Mouse (Mus musculus): ENCODE data around the gene Olfr1312.
"Not testable (repeated sequence)": the region's sequence is repeated elsewhere in the genome, so short reads cannot be mapped to it uniquely, and the experiment has no call there.

Gene Olfr1312

DNA sequence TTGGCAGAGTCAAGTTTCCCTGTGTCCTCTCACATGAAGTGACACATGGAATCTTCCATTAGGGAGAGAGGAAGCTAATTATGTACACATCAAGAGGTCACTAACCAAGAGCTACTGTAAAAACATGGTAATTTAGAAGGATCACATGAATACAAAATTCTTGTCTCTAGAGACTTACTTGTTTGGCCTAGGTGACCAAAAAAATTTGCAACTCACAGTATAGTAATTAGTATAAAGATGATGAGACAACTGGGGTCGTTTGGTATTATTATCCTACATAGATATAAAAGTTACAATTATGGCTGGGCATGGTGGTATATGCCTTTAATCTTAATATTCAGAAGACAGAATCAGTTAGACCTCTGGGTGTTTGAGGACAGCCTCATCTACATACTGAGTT, at the start of gene Olfr1312:
TSS of gene Olfr1312 (minus strand) at position 101 of the 400 bp plus-strand sequence.
- no peak for DNase-seq (ENCODE audit: low spot score in 2 of 2)

DNA sequence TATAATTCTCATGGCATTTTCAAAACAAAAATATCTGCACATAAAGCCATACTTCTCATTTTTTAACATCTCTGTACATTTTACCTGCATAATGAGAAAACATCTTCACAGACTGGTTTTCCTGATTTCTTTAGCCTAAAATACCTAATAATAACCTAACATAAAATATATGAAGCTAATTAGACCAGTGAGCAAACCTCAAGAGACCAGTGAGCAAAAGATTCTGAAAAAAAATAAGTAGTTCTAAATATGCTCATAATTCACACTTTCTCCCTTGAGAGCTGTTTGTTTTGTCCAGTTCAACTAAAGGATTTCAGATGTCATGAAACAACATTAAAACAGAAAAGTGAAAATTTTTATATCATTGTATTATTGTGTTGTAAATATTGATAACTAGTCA, 46.6 kb upstream of the Olfr1312 start, which contains the start of gene Olfr1314:
TSS of gene Olfr1314 (minus strand) at position 101 of the 400 bp plus-strand sequence.
- no peak for DNase-seq (ENCODE audit: low spot score in 2 of 2)

DNA sequence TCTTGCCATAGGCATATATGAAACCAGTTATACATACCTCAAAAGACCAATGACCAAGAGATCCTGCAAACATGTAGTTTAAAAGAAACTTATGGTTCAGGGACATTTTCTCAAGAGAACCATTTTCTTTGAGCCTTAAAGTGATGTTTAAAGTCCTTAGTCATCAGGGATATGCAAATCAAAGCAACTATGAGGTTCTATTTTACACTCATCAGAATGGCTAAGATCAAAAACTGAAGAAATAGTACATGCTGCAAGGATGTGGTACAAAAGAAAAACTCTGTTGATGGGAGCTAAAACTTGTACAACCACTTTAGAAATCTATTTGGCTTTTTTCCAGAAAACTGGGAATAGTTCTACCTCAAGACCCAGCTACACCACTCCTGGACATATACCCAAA, 27.7 kb upstream of the Olfr1312 start, which contains the start of gene Olfr1313:
TSS of gene Olfr1313 (minus strand) at position 101 of the 400 bp plus-strand sequence.
- no peak for DNase-seq (ENCODE audit: low spot score in 2 of 2)

DNA sequence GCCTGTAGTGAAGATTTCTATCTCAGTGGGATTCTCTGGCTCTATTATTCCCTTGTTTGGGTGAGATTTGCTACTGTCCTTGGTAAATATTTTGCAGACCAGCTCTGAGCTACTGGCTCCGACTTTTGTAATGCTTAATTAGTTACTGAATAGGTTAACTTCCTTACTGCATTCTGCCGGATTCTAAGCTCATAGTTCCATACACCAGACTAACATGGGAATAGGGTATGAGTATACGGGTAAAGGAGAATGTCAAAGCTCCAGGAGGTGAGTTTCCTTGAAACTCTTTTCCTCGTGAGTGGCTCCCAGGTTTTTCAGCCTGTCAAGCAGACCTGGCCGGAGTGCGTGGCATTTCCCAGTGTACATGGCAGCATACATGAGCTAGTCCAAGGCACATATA, 23.1 kb downstream of the Olfr1312 start:
- DNase-seq (ENCODE audit: low spot score in 2 of 2) = not testable (repeated sequence)

DNA sequence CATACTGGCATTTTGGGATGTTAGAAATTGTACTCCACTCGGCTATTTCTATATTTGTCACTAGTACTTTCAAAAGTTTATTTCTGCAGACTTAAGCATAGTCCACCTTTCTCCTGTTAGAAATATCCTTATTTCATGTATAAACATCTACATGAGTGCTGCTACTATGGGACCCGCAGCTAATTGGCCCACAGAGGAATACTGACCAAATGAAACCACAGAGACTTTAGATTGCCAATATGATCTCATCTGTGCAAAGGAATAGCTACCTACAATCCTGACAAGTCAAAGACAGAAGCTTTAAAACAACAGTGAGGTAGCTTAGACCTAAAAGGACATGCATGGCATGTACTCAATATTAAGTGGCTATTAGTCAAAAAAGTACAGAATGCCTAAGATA, 25.7 kb downstream of the Olfr1312 start, which contains the start of gene Olfr1311:
TSS of gene Olfr1311 (minus strand) at position 101 of the 400 bp plus-strand sequence.
- DNase-seq (ENCODE audit: low spot score in 2 of 2) = no peak

DNA sequence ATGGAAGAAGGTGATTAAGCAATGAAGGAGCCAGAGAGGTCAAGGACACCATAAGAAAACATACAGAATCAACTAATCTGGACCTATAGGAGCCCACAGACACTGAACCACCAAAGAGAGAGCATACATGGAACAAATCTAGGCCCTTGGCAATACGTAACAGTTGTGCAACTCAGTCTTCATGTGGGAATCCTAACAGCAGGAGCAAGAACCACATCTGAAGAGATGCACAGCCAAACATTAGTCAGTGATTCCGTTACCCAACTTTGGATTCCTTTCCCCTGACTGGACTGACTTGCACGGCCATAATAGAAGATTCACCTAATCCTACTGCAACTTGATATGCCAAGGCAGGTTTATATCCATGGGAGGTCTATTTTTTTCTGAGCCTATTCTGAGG, 35.1 kb downstream of the Olfr1312 start:
- DNase-seq (ENCODE audit: low spot score in 2 of 2) = no peak

DNA sequence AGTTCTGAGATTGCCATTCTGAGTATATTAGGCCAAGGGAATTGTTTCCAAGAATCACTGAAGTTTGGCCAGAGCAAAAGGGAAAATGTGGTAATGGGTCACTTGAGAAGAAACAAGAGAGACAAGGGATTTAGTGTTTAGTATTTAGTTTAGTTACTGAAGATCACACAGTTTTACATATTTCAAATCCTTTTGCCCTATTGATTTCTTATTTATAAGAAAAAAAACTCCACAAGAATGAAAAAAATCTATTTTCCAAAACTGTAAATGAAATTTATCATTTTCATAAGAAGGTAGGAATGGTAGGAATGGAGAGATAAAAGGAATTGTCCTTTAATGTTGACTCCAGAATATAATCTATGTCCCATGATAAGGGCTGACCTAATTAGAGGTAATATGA, 37.4 kb downstream of the Olfr1312 start, which contains the start of gene Olfr1310:
TSS of gene Olfr1310 (minus strand) at position 101 of the 400 bp plus-strand sequence.
- DNase-seq (ENCODE audit: low spot score in 2 of 2) = no peak

DNA sequence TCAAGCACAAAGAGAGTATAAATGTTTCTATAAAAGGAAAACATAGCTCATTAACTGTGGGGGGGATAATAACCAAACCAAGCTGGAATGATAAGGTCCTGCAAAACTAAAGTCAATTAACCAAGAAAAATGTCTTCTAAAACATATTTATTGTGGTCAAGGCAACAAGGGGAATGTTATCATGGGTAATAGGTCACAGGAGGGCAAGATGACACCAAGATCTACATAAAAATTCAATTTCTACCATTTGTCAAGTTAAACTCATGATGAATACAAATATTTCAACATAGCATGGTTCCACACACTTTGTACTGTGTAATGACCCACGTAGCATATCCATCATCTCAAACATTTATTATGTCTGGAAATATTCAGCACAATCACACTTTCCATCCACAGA, 59.9 kb downstream of the Olfr1312 start, which contains the start of gene Olfr1309:
TSS of gene Olfr1309 (minus strand) at position 101 of the 400 bp plus-strand sequence.
- no peak for DNase-seq (ENCODE audit: low spot score in 2 of 2)

All from frontal cortex, postnatal 25 days (tissue).